Mouse (Mus musculus): Measurements from ENCODE around the gene Upp1.
"Not testable (repeated sequence)": the region's sequence is repeated elsewhere in the genome, so short reads cannot be mapped to it uniquely, and the experiment has no call there.

The Upp1 gene

GRCm38 (mm10) chr11:9118050-9118420 lies at the start of gene Upp1:
TSS of gene Upp1 (plus strand) at chr11:9118103.
- no peak for DNase-seq

- no peak for DNase-seq
Measured at GRCm38 (mm10) chr11:9076444-9076843, 41.5 kb upstream of the Upp1 start.

- no peak for DNase-seq
Measured at GRCm38 (mm10) chr11:9113189-9113588, 4.7 kb upstream of the Upp1 start.

- DNase-seq: no peak
Measured at GRCm38 (mm10) chr11:9115367-9116120, 2.4 kb upstream of the Upp1 start.

- DNase-seq: peak in 1 of 2 experiments; percentile 14
Measured at GRCm38 (mm10) chr11:9116121-9116520, 1.8 kb upstream of the Upp1 start.

GRCm38 (mm10) chr11:9116916-9117315 lies 987 bp upstream of the Upp1 start:
- no peak for DNase-seq

GRCm38 (mm10) chr11:9117358-9118049 lies 399 bp upstream of the Upp1 start:
- DNase-seq: peak; percentile 73 to 81

GRCm38 (mm10) chr11:9118421-9119121 lies 668 bp downstream of the Upp1 start:
- peak; percentile 59 to 69 for DNase-seq

- DNase-seq: no peak
Measured at GRCm38 (mm10) chr11:9119231-9120020, 1.5 kb downstream of the Upp1 start.

GRCm38 (mm10) chr11:9122315-9122714 lies 4.4 kb downstream of the Upp1 start:
- no peak for DNase-seq

GRCm38 (mm10) chr11:9126373-9127107 lies 8.6 kb downstream of the Upp1 start:
- DNase-seq: peak in 1 of 2 experiments; percentile 20

- no peak for DNase-seq
Measured at GRCm38 (mm10) chr11:9128110-9128509, 10.2 kb downstream of the Upp1 start.

- DNase-seq: no peak
Measured at GRCm38 (mm10) chr11:9129528-9129927, 11.6 kb downstream of the Upp1 start.

- no peak for DNase-seq
Measured at GRCm38 (mm10) chr11:9131688-9132087, 13.8 kb downstream of the Upp1 start.

- no peak for DNase-seq
Measured at GRCm38 (mm10) chr11:9135589-9136246, 17.8 kb downstream of the Upp1 start.

GRCm38 (mm10) chr11:9136471-9136870 lies 18.6 kb downstream of the Upp1 start:
- peak; percentile 60 to 69 for DNase-seq

GRCm38 (mm10) chr11:9145113-9145512 lies 27.2 kb downstream of the Upp1 start:
- no peak for DNase-seq

- no peak for DNase-seq
Measured at GRCm38 (mm10) chr11:9146115-9146514, 28.2 kb downstream of the Upp1 start.

- DNase-seq: no peak
Measured at GRCm38 (mm10) chr11:9146683-9147082, 28.8 kb downstream of the Upp1 start.

GRCm38 (mm10) chr11:9148206-9148605 lies 30.3 kb downstream of the Upp1 start:
- DNase-seq: no peak

- DNase-seq: not testable (repeated sequence)
Measured at GRCm38 (mm10) chr11:9150403-9150802, 32.5 kb downstream of the Upp1 start.

GRCm38 (mm10) chr11:9159953-9160352 lies 42.0 kb downstream of the Upp1 start:
- DNase-seq: no peak

Measured in lung, adult 18-20 months (tissue).